In genomic region chr9:44982531-44982930, GRCm38 (mm10) we compare ENCODE assay signal across 28 mouse cellular contexts. TPM values are rescaled to one million over a fixed set of nuclear protein-coding genes. Genes with fewer than 3 reads are reported as not detected.
DNase-seq lines count a peak whose midpoint lies in the region; ATAC-seq and TF ChIP-seq lines count a peak whose summit lies in the region.
"Had no signal": no experiment of that assay in that cellular context is flagged by ENCODE, and none has a peak within 500 bp of the region (broad histone marks: within the 10 kb centered on the region; RNA-seq: fewer than 3 reads in every experiment).

No protein-coding gene starts in this region.

- no peaks in the 10 kb centered on the region for H3K36me3 ChIP-seq in spleen, adult 2 months (ENCODE audit: control insufficient read depth, insufficient read depth, low read length)
- no peaks in the 10 kb centered on the region for H3K36me3 ChIP-seq in midbrain, embryonic 13.5 days
- H3K36me3 ChIP-seq: embryonic facial prominence, embryonic 15.5 days; forebrain, embryonic 10.5 days; heart, embryonic 13.5 days; hindbrain, embryonic 10.5 days had no signal

- DNase-seq in spleen, adult 2 months (ENCODE audit: low read depth in 1 of 2, low spot score in 2 of 2) = no peak
- DNase-seq in spleen, postnatal 10 days (ENCODE audit: low spot score in 2 of 2) = no peak
- DNase-seq in induced T-regulatory cell, adult 2 months (ENCODE audit: low read depth) = peak; percentile 68
- DNase-seq in thymus, postnatal 0 days (ENCODE audit: low spot score) = peak; percentile 63
- DNase-seq in thymus, postnatal 4 days = peak; percentile 58
- no peak for DNase-seq in layer of hippocampus, postnatal 14 days (ENCODE audit: low spot score in 2 of 2)
- DNase-seq: adrenal gland, postnatal 10 days; cerebellum, adult 11 months; cerebellum, adult 8-10 months; cerebellum, postnatal 14 days; embryo, embryonic 11 days; gastrocnemius, adult 2 months; gastrocnemius, postnatal 25 days had no signal

- H3K9ac ChIP-seq in midbrain, embryonic 13.5 days (replicated peaks) = no peak overlapping the region
- H3K9ac ChIP-seq: embryonic facial prominence, embryonic 15.5 days; heart, embryonic 13.5 days; hindbrain, embryonic 14.5 days had no signal

- no peak overlapping the region for H3K4me2 ChIP-seq in midbrain, embryonic 13.5 days (replicated peaks)
- H3K4me2 ChIP-seq: embryonic facial prominence, embryonic 15.5 days; heart, embryonic 13.5 days; hindbrain, embryonic 14.5 days had no signal

- H3K9me3 ChIP-seq in midbrain, embryonic 13.5 days = no peaks in the 10 kb centered on the region
- H3K9me3 ChIP-seq: embryonic facial prominence, embryonic 15.5 days; forebrain, embryonic 10.5 days; heart, embryonic 13.5 days; hindbrain, embryonic 10.5 days had no signal

- no peak for TF ChIP-seq CTCF in spleen, adult 2 months (IDR thresholded peaks at IDR 0.05; ENCODE audit: extremely low read depth, insufficient read depth, insufficient read length, insufficient replicate concordance)

- H3K4me1 ChIP-seq in spleen, adult 2 months (ENCODE audit: control insufficient read depth, insufficient read depth, insufficient read length) = peaks cover 6% of the 10 kb centered on the region; the same call in 1 of the 2 replicates
- no peaks in the 10 kb centered on the region for H3K4me1 ChIP-seq in midbrain, embryonic 13.5 days (replicated peaks)
- H3K4me1 ChIP-seq: embryonic facial prominence, embryonic 15.5 days; forebrain, embryonic 10.5 days; heart, embryonic 13.5 days had no signal

- H3K27ac ChIP-seq in spleen, adult 2 months (ENCODE audit: insufficient read depth, low read length) = peak overlapping the region; percentile 92
- H3K27ac ChIP-seq in midbrain, embryonic 13.5 days = no peak overlapping the region
- H3K27ac ChIP-seq: embryonic facial prominence, embryonic 15.5 days; forebrain, embryonic 10.5 days; gastrocnemius, adult 2 months; heart, embryonic 13.5 days; hindbrain, embryonic 10.5 days; hindbrain, embryonic 14.5 days had no signal

- H3K4me3 ChIP-seq in spleen, adult 2 months (ENCODE audit: extremely low read depth, insufficient read depth, insufficient read length) = peak overlapping the region; percentile 59
- H3K4me3 ChIP-seq in midbrain, embryonic 13.5 days (replicated peaks) = no peak overlapping the region
- H3K4me3 ChIP-seq: embryonic facial prominence, embryonic 15.5 days; erythroblast, embryonic 14.5 days; forebrain, embryonic 10.5 days; gastrocnemius, adult 2 months; heart, embryonic 13.5 days; hindbrain, embryonic 10.5 days had no signal

- ATAC-seq in midbrain, embryonic 13.5 days = no peak
- ATAC-seq: forebrain, embryonic 14.5 days; Patski had no signal

- no peak for TF ChIP-seq POLR2A in spleen, adult 2 months (IDR thresholded peaks at IDR 0.05; ENCODE audit: low read depth, low read length)

- WGBS in spleen, adult 2 months = 69% methylated on average over 3 of the region's 3 CpGs
- WGBS in midbrain, embryonic 13.5 days = 91% methylated on average over 3 of the region's 3 CpGs

- no peaks in the 10 kb centered on the region for H3K27me3 ChIP-seq in spleen, adult 2 months (ENCODE audit: control insufficient read depth, insufficient read depth, low read length)
- H3K27me3 ChIP-seq in midbrain, embryonic 13.5 days = 0 out of 2 replicates have a peak, but pooled peaks cover 5% of the 10 kb centered on the region

RNA-seq across cellular contexts. Expression of gene Cd3d, which starts 0.9 kb away (rescaled TPM):
- 19.6 and 24.0 TPM in 2 replicates for polyA plus RNA-seq in spleen, adult 2 months (2012; rRNA removed)
- polyA plus RNA-seq in thymus, postnatal 0 days (2015; fragmentation: Nextera tagmentation; extraction: Ambion mirVana) = 485 and 511 TPM in 2 replicates
- not detected for total RNA-seq in layer of hippocampus, postnatal 14 days (2021)
- polyA plus RNA-seq in midbrain, embryonic 13.5 days (2015; fragmentation: Nextera tagmentation; extraction: Ambion mirVana) = not detected in 2 replicates
- total RNA-seq: gastrocnemius, adult 2 months; gastrocnemius, postnatal 25 days had no signal
- polyA plus RNA-seq: brain, embryonic 14.5 days; embryonic facial prominence, embryonic 11.5 days; embryonic facial prominence, embryonic 15.5 days; erythroblast, embryonic 14.5 days; forebrain, embryonic 10.5 days; forebrain, embryonic 14.5 days; hindbrain, embryonic 10.5 days; hindbrain, embryonic 14.5 days; Patski had no signal

RNA-seq across cellular contexts. Expression of gene Cd3g, which starts 2.3 kb away (rescaled TPM):
- polyA plus RNA-seq in spleen, adult 2 months (2012; rRNA removed) = 12.8 and 14.5 TPM in 2 replicates
- 973 and 1,015 TPM in 2 replicates for polyA plus RNA-seq in thymus, postnatal 0 days (2015; fragmentation: Nextera tagmentation; extraction: Ambion mirVana)
- not detected for total RNA-seq in layer of hippocampus, postnatal 14 days (2021)
- not detected in 2 replicates for polyA plus RNA-seq in midbrain, embryonic 13.5 days (2015; fragmentation: Nextera tagmentation; extraction: Ambion mirVana)
- total RNA-seq: gastrocnemius, adult 2 months; granulocyte monocyte progenitor cell, adult 5-6 weeks; heart, postnatal 25 days had no signal
- polyA plus RNA-seq: brain, embryonic 14.5 days; embryonic facial prominence, embryonic 11.5 days; erythroblast, embryonic 14.5 days; forebrain, embryonic 10.5 days; forebrain, embryonic 14.5 days; hindbrain, embryonic 10.5 days; hindbrain, embryonic 14.5 days; Patski had no signal

RNA-seq across cellular contexts. Expression of gene Ube4a, which starts 17.1 kb away (rescaled TPM):
- polyA plus RNA-seq in spleen, adult 2 months (2012; rRNA removed) = 6.5 and 9.5 TPM in 2 replicates
- 18.6 and 19.5 TPM in 2 replicates for polyA plus RNA-seq in thymus, postnatal 0 days (2015; fragmentation: Nextera tagmentation; extraction: Ambion mirVana)
- total RNA-seq in layer of hippocampus, postnatal 14 days (2021) = 10 to 100 TPM; 90.6 to 91.6 TPM
- polyA plus RNA-seq in midbrain, embryonic 13.5 days (2015; fragmentation: Nextera tagmentation; extraction: Ambion mirVana) = 36.9 and 39.5 TPM in 2 replicates

RNA-seq across cellular contexts. Expression of gene Cd3e, which starts 26.9 kb away (rescaled TPM):
- polyA plus RNA-seq in spleen, adult 2 months (2012; rRNA removed) = 42.8 and 44.8 TPM in 2 replicates
- 511 and 576 TPM in 2 replicates for polyA plus RNA-seq in thymus, postnatal 0 days (2015; fragmentation: Nextera tagmentation; extraction: Ambion mirVana)
- not detected for total RNA-seq in layer of hippocampus, postnatal 14 days (2021)
- polyA plus RNA-seq in midbrain, embryonic 13.5 days (2015; fragmentation: Nextera tagmentation; extraction: Ambion mirVana) = not detected in 2 replicates
- total RNA-seq: CH12.LX; common myeloid progenitor, adult 5-6 weeks; gastrocnemius, adult 2 months; granulocyte monocyte progenitor cell, adult 5-6 weeks had no signal
- polyA plus RNA-seq: brain, embryonic 14.5 days; embryonic facial prominence, embryonic 11.5 days; forebrain, embryonic 10.5 days; forebrain, embryonic 14.5 days; hindbrain, embryonic 10.5 days; Patski had no signal

RNA-seq across cellular contexts. Expression of gene Mpzl2, which starts 57.1 kb away (rescaled TPM):
- polyA plus RNA-seq in spleen, adult 2 months (2012; rRNA removed) = 0.49 TPM in 2 replicates
- 5.9 and 7.4 TPM in 2 replicates for polyA plus RNA-seq in thymus, postnatal 0 days (2015; fragmentation: Nextera tagmentation; extraction: Ambion mirVana)
- total RNA-seq in layer of hippocampus, postnatal 14 days (2021) = under 1 TPM; 0.36 to 0.53 TPM
- 0.30 and 0.36 TPM in 2 replicates for polyA plus RNA-seq in midbrain, embryonic 13.5 days (2015; fragmentation: Nextera tagmentation; extraction: Ambion mirVana)
- total RNA-seq: common myeloid progenitor, adult 5-6 weeks; granulocyte monocyte progenitor cell, adult 5-6 weeks had no signal
- polyA plus RNA-seq: erythroblast, embryonic 14.5 days; Patski had no signal

Comparison
In these comparisons a context has a peak if more than half of its experiments do, and no peak if none do; other contexts are left out.
1. DNase-seq: peak in induced T-regulatory cell, adult 2 months (single experiment), thymus, postnatal 0 days (single experiment) and thymus, postnatal 4 days (single experiment); none in spleen, adult 2 months (0 of 2), spleen, postnatal 10 days (0 of 2) and layer of hippocampus, postnatal 14 days (0 of 2).
2. RNA of gene Cd3d, which starts 0.9 kb away (polyA plus RNA-seq): 485 to 511 TPM in thymus, postnatal 0 days and 19.6 to 24.0 TPM in spleen, adult 2 months; not detected in midbrain, embryonic 13.5 days; every median in the first group is over 10 times any median in the second.
3. RNA of gene Cd3g, which starts 2.3 kb away (polyA plus RNA-seq): 973 to 1,015 TPM in thymus, postnatal 0 days; 12.8 to 14.5 TPM in spleen, adult 2 months and not detected in midbrain, embryonic 13.5 days; every median in the first group is over 10 times any median in the second.